Mouse (Mus musculus): Measurements from ENCODE around the gene Sdhb. TPM values are rescaled to one million over a fixed set of nuclear protein-coding genes. Genes with fewer than 3 reads are reported as not detected.

Sdhb gene
- polyA plus RNA-seq, 1 experiment: 65.3 TPM

DNA sequence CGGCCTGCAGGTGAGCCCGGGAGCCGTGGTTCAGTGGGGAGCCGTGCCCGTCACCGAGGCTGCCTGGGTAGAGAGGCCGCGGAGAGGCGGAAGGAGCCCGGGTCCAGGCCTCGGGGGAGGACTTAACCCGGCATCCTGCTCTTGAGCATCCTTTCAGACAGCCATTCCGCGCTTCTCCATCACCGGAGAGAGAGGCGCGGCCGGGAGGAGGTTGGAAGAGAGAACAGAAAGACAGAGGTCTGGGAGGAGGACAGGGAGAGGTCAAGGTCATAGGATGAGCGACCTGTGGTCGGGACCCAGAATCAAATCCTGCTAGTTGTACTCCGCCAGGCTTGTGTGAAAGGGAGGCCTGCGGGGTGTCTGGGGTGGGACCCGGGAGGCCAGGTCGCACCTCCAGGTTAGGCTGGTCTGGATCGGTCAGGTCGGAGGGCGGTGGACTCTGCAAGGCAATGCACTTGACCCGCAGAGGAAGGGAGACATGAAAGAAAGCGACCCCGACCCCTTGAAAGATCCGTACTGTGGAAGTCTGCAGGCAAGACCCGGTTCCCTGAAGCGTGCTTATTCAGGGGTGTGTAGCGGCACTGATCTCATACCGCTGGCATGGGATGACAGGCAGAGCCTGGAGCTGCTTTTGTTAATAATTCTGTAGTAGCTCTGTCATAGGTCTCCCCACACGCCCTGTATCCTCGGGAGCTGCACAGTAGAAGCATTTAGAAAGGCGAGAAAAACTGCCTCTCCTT is 634 bp downstream of the Sdhb start:
- peak overlapping the region; percentile 84 for H3K4me3 ChIP-seq (replicated peaks; ENCODE audit: control insufficient read depth, low read depth, low read length)
- H3K4me1 ChIP-seq (ENCODE audit: control insufficient read depth, insufficient read depth, low read length): peaks cover 2% of the 10 kb centered on the region; the same call in 1 of the 2 replicates
- peak overlapping the region; percentile 90 for H3K27ac ChIP-seq (ENCODE audit: control insufficient read depth, insufficient read depth, low read depth, low read length, poor library complexity)
- no peak for TF ChIP-seq POLR2A (IDR thresholded peaks at IDR 0.05; ENCODE audit: borderline replicate concordance, control insufficient read depth, low read depth, low read length)
- no peak for TF ChIP-seq CTCF (IDR thresholded peaks at IDR 0.05; ENCODE audit: control insufficient read depth, insufficient read depth, low read length)
- WGBS: 1% methylated on average over 38 of the region's 38 CpGs

DNA sequence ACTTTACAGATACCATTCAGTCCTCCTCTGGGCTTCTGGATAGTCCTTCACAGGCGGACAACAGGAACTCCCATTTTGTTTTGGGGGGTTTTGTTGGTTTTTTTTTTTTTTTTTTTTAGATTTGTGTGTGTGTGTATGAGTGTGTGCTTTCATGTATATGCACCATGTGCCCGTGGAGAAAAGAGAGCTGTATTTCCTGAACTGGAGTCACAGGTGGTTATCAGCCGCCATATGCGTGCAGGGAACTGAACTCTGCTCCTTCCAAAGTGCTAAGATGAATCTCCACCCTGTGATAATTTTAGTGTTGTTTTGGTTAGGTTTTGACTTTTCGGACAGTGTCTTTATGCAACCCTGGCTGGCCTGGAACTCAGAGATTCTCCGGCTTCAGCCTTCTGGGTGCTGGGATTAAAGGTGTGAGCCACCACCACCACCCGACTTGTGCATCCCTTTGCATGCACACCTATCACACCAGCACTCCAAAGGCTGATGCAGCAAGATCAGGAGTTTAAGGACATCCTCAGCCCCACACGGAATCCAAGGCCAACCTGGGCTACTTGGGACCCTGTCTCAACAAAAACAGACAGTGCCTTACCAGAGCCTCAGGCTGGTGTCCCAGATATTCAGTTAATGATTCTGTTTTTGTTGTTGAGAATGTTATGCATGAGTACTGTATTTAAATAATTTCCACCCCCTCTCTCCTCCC is 1.4 kb downstream of the Sdhb start:
- Histone ChIP-seq H3K27ac (ENCODE audit: control insufficient read depth, insufficient read depth, low read depth, low read length, poor library complexity) (no peak overlapping the region), H3K4me3 (replicated peaks; ENCODE audit: control insufficient read depth, low read depth, low read length) (peak overlapping the region; percentile 84), H3K4me1 (ENCODE audit: control insufficient read depth, insufficient read depth, low read length) (peaks cover 2% of the 10 kb centered on the region; the same call in 1 of the 2 replicates)
- TF ChIP-seq POLR2A (IDR thresholded peaks at IDR 0.05; ENCODE audit: borderline replicate concordance, control insufficient read depth, low read depth, low read length): no peak
- no peak for TF ChIP-seq CTCF (IDR thresholded peaks at IDR 0.05; ENCODE audit: control insufficient read depth, insufficient read depth, low read length)
- 54% methylated on average over 8 of the region's 8 CpGs for WGBS

DNA sequence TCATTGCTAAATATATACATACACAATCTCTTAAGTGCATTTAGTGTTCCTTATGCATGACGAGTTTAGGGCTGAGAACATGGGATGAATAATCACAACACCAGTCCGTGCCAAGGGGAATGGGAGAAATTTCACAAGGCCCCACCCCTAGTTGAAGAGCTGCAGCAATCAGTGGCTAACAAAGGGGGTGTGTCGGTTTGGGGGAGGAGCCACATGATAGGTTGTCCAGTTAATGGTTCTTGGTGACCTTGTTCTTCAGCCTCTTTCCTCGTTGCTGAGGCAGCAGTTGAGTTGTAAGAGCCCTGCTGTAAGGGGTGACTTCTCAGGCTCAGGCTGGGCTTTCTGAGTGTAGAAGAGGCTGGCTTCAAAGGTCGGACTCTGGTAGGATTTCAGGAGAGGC is 1.9 kb downstream of the Sdhb start:
- H3K4me3 ChIP-seq (replicated peaks; ENCODE audit: control insufficient read depth, low read depth, low read length): no peak overlapping the region
- 47% methylated on average over 5 of the region's 5 CpGs for WGBS
- no peak for TF ChIP-seq CTCF (IDR thresholded peaks at IDR 0.05; ENCODE audit: control insufficient read depth, insufficient read depth, low read length)
- TF ChIP-seq POLR2A (IDR thresholded peaks at IDR 0.05; ENCODE audit: borderline replicate concordance, control insufficient read depth, low read depth, low read length): no peak
- H3K4me1 ChIP-seq (ENCODE audit: control insufficient read depth, insufficient read depth, low read length): peaks cover 2% of the 10 kb centered on the region; the same call in 1 of the 2 replicates
- H3K27ac ChIP-seq (ENCODE audit: control insufficient read depth, insufficient read depth, low read depth, low read length, poor library complexity): no peak overlapping the region

DNA sequence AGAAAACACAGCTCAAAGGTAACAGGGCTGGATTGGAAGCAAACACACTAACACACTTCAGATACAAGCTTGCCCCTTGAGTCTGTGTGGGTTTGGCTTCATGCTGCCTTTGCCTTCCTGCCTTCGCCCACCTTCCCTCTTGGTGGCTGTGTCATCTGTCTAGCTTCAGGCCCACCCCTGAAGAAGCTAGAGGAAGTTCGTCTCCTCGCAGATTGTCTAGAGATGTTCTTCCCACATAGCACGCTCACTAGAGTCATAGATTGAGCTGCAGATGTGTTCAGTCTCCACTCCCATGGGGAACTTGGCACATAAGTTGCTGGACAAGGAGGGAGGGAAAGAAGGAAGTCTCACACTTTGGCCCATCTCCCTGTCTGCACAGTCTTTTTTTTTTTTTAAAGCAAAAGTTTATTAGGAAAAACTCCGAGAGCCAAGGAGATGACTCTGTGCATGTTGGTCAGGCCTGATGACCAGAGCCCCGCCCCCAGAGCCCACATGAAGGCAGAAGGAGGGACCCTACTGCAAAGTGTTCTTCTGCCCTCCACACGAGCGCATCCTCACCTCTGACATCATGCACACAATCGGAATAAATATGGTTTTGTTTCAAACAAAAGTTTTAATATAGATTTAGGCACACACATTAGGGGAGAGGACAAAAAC is 3.1 kb downstream of the Sdhb start:
- Histone ChIP-seq H3K4me3 (replicated peaks; ENCODE audit: control insufficient read depth, low read depth, low read length) (no peak overlapping the region), H3K4me1 (ENCODE audit: control insufficient read depth, insufficient read depth, low read length) (peaks cover 2% of the 10 kb centered on the region; the same call in 1 of the 2 replicates), H3K27ac (ENCODE audit: control insufficient read depth, insufficient read depth, low read depth, low read length, poor library complexity) (no peak overlapping the region)
- 60% methylated on average over 9 of the region's 9 CpGs for WGBS
- TF ChIP-seq POLR2A (IDR thresholded peaks at IDR 0.05; ENCODE audit: borderline replicate concordance, control insufficient read depth, low read depth, low read length) (no peak), CTCF (IDR thresholded peaks at IDR 0.05; ENCODE audit: control insufficient read depth, insufficient read depth, low read length) (no peak)

DNA sequence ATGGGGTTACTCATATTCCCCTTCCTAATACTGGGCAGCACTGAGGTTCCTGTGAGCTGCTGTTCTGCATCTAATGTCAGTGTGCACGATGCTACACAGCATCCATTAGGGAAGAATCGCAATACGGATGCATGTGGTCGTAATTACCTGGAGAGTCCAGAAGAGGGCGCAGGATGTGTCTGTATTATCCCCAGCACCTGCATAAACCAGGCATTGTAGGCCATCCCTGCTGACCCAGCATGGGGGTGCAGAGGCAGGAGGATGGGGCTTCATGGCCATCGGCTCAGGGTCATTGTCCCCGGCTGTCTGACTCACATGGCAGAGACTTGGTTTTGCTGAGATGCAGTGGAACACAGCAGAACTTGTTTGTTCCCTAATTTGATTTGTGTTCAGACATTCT is 3.6 kb downstream of the Sdhb start:
- peak; percentile 73 for TF ChIP-seq CTCF (IDR thresholded peaks at IDR 0.05; ENCODE audit: control insufficient read depth, insufficient read depth, low read length)
- TF ChIP-seq POLR2A (IDR thresholded peaks at IDR 0.05; ENCODE audit: borderline replicate concordance, control insufficient read depth, low read depth, low read length): no peak
- Histone ChIP-seq H3K4me1 (ENCODE audit: control insufficient read depth, insufficient read depth, low read length) (peaks cover 2% of the 10 kb centered on the region; the same call in 1 of the 2 replicates), H3K27ac (ENCODE audit: control insufficient read depth, insufficient read depth, low read depth, low read length, poor library complexity) (no peak overlapping the region), H3K4me3 (replicated peaks; ENCODE audit: control insufficient read depth, low read depth, low read length) (no peak overlapping the region)
- 5% methylated on average over 7 of the region's 7 CpGs for WGBS

DNA sequence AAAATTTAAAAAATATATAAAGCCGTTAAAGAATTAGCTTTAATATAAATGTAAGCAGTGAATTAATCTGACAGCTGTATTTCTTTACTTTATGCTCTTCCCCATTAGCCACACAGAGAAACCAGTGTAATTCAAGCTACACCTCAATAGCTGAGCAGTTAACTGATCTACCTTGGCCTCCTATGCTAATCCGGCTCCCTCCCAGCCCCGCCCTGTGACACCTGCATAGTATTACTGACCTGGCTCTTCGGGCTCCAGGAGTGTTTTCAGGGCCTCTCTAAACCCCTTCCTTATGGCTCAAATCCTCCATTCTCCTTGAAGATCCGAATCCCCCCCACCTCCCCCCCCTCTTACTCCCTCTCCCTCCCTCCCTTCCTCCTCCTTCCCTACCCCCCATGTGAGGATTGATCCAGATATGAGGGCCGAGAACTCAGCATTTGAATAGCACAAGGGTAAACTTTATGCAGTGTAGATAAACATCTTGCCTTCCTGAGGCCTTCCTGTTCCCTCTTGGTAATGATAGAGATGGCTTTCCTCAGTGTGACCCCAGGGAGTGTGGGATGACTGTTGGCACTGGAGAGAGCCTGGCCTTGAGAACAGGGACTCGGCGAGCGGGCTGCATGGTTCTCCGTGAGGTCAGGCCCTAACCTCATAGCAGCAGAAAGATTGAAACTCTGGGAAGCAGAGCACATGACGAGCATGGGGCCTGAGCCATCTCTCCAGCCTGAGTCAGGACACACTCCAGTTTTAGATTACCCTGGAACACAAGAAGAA is 6.6 kb downstream of the Sdhb start:
- Histone ChIP-seq H3K4me3 (replicated peaks; ENCODE audit: control insufficient read depth, low read depth, low read length) (no peak overlapping the region), H3K27ac (ENCODE audit: control insufficient read depth, insufficient read depth, low read depth, low read length, poor library complexity) (no peak overlapping the region), H3K4me1 (ENCODE audit: control insufficient read depth, insufficient read depth, low read length) (no peaks in the 10 kb centered on the region; the same call in 1 of the 2 replicates)
- WGBS: 81% methylated on average over 11 of the region's 11 CpGs
- TF ChIP-seq CTCF (IDR thresholded peaks at IDR 0.05; ENCODE audit: control insufficient read depth, insufficient read depth, low read length): no peak
- no peak for TF ChIP-seq POLR2A (IDR thresholded peaks at IDR 0.05; ENCODE audit: borderline replicate concordance, control insufficient read depth, low read depth, low read length)

DNA sequence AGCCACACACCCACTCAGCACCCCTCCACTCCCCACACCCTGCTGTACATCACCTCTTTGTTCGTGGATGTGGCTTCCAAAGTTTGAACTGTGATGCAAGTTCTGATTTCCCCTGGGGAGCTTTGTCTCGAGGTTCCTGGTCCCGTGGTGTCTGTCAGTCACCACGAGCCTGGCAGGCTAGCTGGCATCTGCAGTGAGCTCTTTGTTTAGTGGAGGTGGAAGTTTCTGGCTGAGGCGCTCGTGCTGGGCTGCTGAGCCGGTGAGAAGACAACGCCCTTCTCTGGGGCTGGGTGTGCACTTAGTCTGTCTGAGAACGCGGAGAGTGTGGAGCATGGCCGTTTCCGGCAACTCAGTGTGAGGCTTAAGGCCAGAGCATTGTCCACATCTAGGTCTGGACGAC is 10.7 kb downstream of the Sdhb start:
- H3K4me3 ChIP-seq (replicated peaks; ENCODE audit: control insufficient read depth, low read depth, low read length): no peak overlapping the region
- H3K27ac ChIP-seq (ENCODE audit: control insufficient read depth, insufficient read depth, low read depth, low read length, poor library complexity): no peak overlapping the region
- 61% methylated on average over 13 of the region's 13 CpGs for WGBS
- H3K4me1 ChIP-seq (ENCODE audit: control insufficient read depth, insufficient read depth, low read length): peaks cover 4% of the 10 kb centered on the region
- TF ChIP-seq POLR2A (IDR thresholded peaks at IDR 0.05; ENCODE audit: borderline replicate concordance, control insufficient read depth, low read depth, low read length) (no peak), CTCF (IDR thresholded peaks at IDR 0.05; ENCODE audit: control insufficient read depth, insufficient read depth, low read length) (no peak)
